Mouse (Mus musculus): ENCODE data around the gene B3gnt3. TPM values are rescaled to one million over a fixed set of nuclear protein-coding genes. Genes with fewer than 3 reads are reported as not detected.
A peak's percentile ranks its signal among the peaks of the same experiment; 100 is the strongest.

B3gnt3 gene
- polyA plus RNA-seq, 1 experiment from 2014 or later: 0.38 TPM

GRCm38 (mm10) chr8:71685573-71685972 is 16.0 kb downstream of the B3gnt3 start:
- DNase-seq (ENCODE audit: low spot score, missing footprints): peak; percentile 90
- peak; percentile 2; the same call in 1 of the 2 replicates for ATAC-seq (ENCODE audit: low FRiP score)
- H3K9me3 ChIP-seq (ENCODE audit: control insufficient read depth, low read length): no peaks in the 10 kb centered on the region
- no peak overlapping the region for H3K9ac ChIP-seq (ENCODE audit: low read length)
- no peak overlapping the region for H3K27ac ChIP-seq (ENCODE audit: low read depth, low read length)
- H3K36me3 ChIP-seq (ENCODE audit: control insufficient read depth, insufficient read depth, low read length): no peaks in the 10 kb centered on the region
- peak overlapping the region; percentile 30 for H3K4me2 ChIP-seq
- H3K4me1 ChIP-seq (ENCODE audit: control insufficient read depth, insufficient read depth, low read length): 0 out of 2 replicates have a peak, but pooled peaks cover 6% of the 10 kb centered on the region
- H3K27me3 ChIP-seq (ENCODE audit: control insufficient read depth, insufficient read depth, low read length): peaks cover 100% of the 10 kb centered on the region
- H3K4me3 ChIP-seq (ENCODE audit: low read depth, low read length): no peak overlapping the region
- 2% methylated on average over 29 of the region's 29 CpGs for WGBS

- WGBS: 8% methylated on average over 10 of the region's 10 CpGs
- no peak overlapping the region for H3K27ac ChIP-seq (ENCODE audit: low read depth, low read length)
- no peak overlapping the region for H3K4me3 ChIP-seq (ENCODE audit: low read depth, low read length)
- DNase-seq (ENCODE audit: low spot score, missing footprints) (peak; percentile 91), ATAC-seq (ENCODE audit: low FRiP score) (no peak)
- no peaks in the 10 kb centered on the region for H3K36me3 ChIP-seq (ENCODE audit: control insufficient read depth, insufficient read depth, low read length)
- H3K9me3 ChIP-seq (ENCODE audit: control insufficient read depth, low read length): no peaks in the 10 kb centered on the region
- peaks cover 100% of the 10 kb centered on the region for H3K27me3 ChIP-seq (ENCODE audit: control insufficient read depth, insufficient read depth, low read length)
- no peak overlapping the region for H3K4me2 ChIP-seq
- 0 out of 2 replicates have a peak, but pooled peaks cover 6% of the 10 kb centered on the region for H3K4me1 ChIP-seq (ENCODE audit: control insufficient read depth, insufficient read depth, low read length)
- no peak overlapping the region for H3K9ac ChIP-seq (ENCODE audit: low read length)
These were observed 16.9 kb downstream of the B3gnt3 start for GRCm38 (mm10) chr8:71684701-71685100.

DNA sequence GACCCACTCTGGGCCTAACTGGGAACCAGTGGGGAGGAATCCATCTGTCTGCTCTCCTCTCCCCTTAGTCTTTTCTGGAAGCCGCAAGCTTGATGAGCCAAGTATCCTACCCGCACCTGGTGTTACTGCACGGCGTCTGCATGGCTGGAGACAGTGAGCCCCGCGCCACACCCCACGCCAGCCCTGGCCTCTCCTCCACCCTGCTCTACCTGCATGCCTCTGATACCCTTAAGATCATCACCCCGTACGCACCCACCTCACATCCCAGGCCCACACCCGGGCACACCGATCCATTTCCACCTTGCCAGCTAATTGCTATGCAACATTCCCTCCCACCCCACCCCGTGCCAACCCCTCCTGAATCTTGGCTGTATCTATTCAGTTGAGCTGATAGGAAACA is 18.8 kb downstream of the B3gnt3 start:
- H3K27ac ChIP-seq (ENCODE audit: low read depth, low read length): no peak overlapping the region
- H3K4me2 ChIP-seq: no peak overlapping the region
- DNase-seq (ENCODE audit: low spot score, missing footprints): no peak
- H3K9ac ChIP-seq (ENCODE audit: low read length): no peak overlapping the region
- H3K4me3 ChIP-seq (ENCODE audit: low read depth, low read length): no peak overlapping the region
- H3K9me3 ChIP-seq (ENCODE audit: control insufficient read depth, low read length): no peaks in the 10 kb centered on the region
- H3K4me1 ChIP-seq (ENCODE audit: control insufficient read depth, insufficient read depth, low read length): 0 out of 2 replicates have a peak, but pooled peaks cover 6% of the 10 kb centered on the region
- 56% methylated on average over 12 of the region's 12 CpGs for WGBS
- no peaks in the 10 kb centered on the region for H3K36me3 ChIP-seq (ENCODE audit: control insufficient read depth, insufficient read depth, low read length)
- peaks cover 100% of the 10 kb centered on the region for H3K27me3 ChIP-seq (ENCODE audit: control insufficient read depth, insufficient read depth, low read length)
- no peak for ATAC-seq (ENCODE audit: low FRiP score)

DNA sequence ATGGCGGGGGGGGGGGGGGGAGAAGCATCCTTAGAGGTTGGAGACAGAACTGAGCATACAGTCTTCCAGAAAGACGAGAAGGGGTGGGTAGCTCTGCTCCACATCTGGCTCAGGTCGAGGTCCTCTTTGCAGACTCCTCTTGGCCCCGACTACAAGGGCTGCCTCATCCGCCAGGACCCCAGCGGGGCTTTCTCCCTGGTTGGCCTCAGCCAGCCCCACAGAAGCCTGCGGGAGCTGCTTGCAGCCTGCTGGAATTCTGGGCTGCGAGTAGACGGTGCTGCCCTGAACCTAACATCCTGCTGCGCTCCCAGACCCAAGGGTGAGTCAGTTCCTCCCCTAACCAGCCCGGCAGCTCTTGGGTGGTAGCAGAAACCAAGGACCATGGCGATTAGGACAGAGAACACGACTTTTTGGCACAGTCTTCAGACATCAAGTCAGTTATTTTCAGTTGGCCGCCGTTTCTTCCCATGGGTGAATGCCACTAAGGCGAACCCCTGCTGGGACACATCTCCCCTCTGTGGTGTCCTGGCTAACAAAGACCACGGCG is 20.1 kb downstream of the B3gnt3 start:
- H3K36me3 ChIP-seq (ENCODE audit: control insufficient read depth, insufficient read depth, low read length): no peaks in the 10 kb centered on the region
- DNase-seq (ENCODE audit: low spot score, missing footprints): peak; percentile 92
- H3K9ac ChIP-seq (ENCODE audit: low read length): no peak overlapping the region
- H3K9me3 ChIP-seq (ENCODE audit: control insufficient read depth, low read length): no peaks in the 10 kb centered on the region
- WGBS: 2% methylated on average over 17 of the region's 18 CpGs
- H3K4me1 ChIP-seq (ENCODE audit: control insufficient read depth, insufficient read depth, low read length): peaks cover 1% of the 10 kb centered on the region; the same call in 1 of the 2 replicates
- H3K27ac ChIP-seq (ENCODE audit: low read depth, low read length): no peak overlapping the region
- no peak for ATAC-seq (ENCODE audit: low FRiP score)
- no peak overlapping the region for H3K4me2 ChIP-seq
- H3K27me3 ChIP-seq (ENCODE audit: control insufficient read depth, insufficient read depth, low read length): peaks cover 96% of the 10 kb centered on the region
- H3K4me3 ChIP-seq (ENCODE audit: low read depth, low read length): no peak overlapping the region

- Histone ChIP-seq H3K4me2 (no peak overlapping the region), H3K4me1 (ENCODE audit: control insufficient read depth, insufficient read depth, low read length) (peaks cover 3% of the 10 kb centered on the region), H3K9ac (ENCODE audit: low read length) (no peak overlapping the region), H3K36me3 (ENCODE audit: control insufficient read depth, insufficient read depth, low read length) (no peaks in the 10 kb centered on the region), H3K27me3 (ENCODE audit: control insufficient read depth, insufficient read depth, low read length) (peaks cover 93% of the 10 kb centered on the region), H3K4me3 (ENCODE audit: low read depth, low read length) (no peak overlapping the region), H3K27ac (ENCODE audit: low read depth, low read length) (no peak overlapping the region), H3K9me3 (ENCODE audit: control insufficient read depth, low read length) (no peaks in the 10 kb centered on the region)
- 2% methylated on average over 21 of the region's 21 CpGs for WGBS
- DNase-seq (ENCODE audit: low spot score, missing footprints) (peak; percentile 93), ATAC-seq (ENCODE audit: low FRiP score) (no peak)
These were observed 21.1 kb downstream of the B3gnt3 start for GRCm38 (mm10) chr8:71680471-71680870.

- H3K4me2 ChIP-seq: peak overlapping the region; percentile 37
- no peak overlapping the region for H3K27ac ChIP-seq (ENCODE audit: low read depth, low read length)
- no peak for DNase-seq (ENCODE audit: low spot score, missing footprints)
- no peaks in the 10 kb centered on the region for H3K9me3 ChIP-seq (ENCODE audit: control insufficient read depth, low read length)
- 4% methylated on average over 46 of the region's 46 CpGs for WGBS
- no peaks in the 10 kb centered on the region for H3K36me3 ChIP-seq (ENCODE audit: control insufficient read depth, insufficient read depth, low read length)
- no peak overlapping the region for H3K4me3 ChIP-seq (ENCODE audit: low read depth, low read length)
- ATAC-seq (ENCODE audit: low FRiP score): 0 out of 2 replicates have a peak, but pooled peaks have one; percentile 22
- peaks cover 90% of the 10 kb centered on the region for H3K27me3 ChIP-seq (ENCODE audit: control insufficient read depth, insufficient read depth, low read length)
- no peak overlapping the region for H3K9ac ChIP-seq (ENCODE audit: low read length)
- H3K4me1 ChIP-seq (ENCODE audit: control insufficient read depth, insufficient read depth, low read length): peaks cover 3% of the 10 kb centered on the region
These were observed 21.9 kb downstream of the B3gnt3 start for GRCm38 (mm10) chr8:71679550-71680168.

DNA sequence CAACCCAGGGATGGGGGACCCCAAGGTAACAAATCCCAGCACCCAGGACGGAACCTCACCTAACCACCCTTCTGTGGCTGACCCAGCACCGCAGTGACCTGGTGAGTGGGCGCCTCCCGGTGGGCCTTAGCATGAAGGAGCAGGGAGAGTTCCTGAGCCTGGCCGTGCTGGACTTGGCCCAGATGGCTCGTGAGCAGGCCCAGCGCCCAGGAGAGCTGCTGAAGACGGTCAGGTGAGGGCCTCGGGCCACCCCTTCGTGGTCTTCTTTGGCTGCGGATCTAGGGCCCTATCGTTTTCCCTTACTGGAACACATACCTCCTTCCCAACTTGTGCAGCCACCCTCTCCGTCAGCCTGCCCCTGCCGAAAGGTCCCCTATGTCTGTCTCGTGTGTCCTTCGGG is 22.5 kb downstream of the B3gnt3 start:
- H3K9me3 ChIP-seq (ENCODE audit: control insufficient read depth, low read length): no peaks in the 10 kb centered on the region
- peak overlapping the region; percentile 37 for H3K4me2 ChIP-seq
- H3K4me3 ChIP-seq (ENCODE audit: low read depth, low read length): no peak overlapping the region
- H3K27ac ChIP-seq (ENCODE audit: low read depth, low read length): no peak overlapping the region
- ATAC-seq (ENCODE audit: low FRiP score): no peak
- no peaks in the 10 kb centered on the region for H3K36me3 ChIP-seq (ENCODE audit: control insufficient read depth, insufficient read depth, low read length)
- WGBS: 8% methylated on average over 16 of the region's 16 CpGs
- no peak for DNase-seq (ENCODE audit: low spot score, missing footprints)
- peaks cover 85% of the 10 kb centered on the region for H3K27me3 ChIP-seq (ENCODE audit: control insufficient read depth, insufficient read depth, low read length)
- no peak overlapping the region for H3K9ac ChIP-seq (ENCODE audit: low read length)
- peaks cover 3% of the 10 kb centered on the region for H3K4me1 ChIP-seq (ENCODE audit: control insufficient read depth, insufficient read depth, low read length)

DNA sequence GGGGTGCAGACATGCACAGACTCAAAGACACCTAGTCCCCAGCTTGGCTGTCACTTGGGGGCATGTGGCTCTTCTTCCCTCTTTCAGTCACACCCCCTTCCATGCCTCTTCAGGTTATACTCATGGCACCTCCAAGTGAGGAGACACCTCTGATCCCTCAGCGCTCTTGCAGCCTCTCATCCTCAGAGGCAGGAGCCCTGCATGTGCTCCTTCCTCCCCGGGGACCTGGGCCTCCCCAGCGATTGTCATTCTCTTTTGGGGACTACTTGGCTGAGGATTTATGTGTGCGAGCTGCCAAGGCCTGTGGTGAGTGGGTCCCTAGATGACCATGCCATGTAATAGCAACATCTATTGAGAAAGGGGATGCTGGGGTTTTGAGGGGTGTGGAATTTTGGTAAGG is 23.4 kb downstream of the B3gnt3 start:
- DNase-seq (ENCODE audit: low spot score, missing footprints) (no peak), ATAC-seq (ENCODE audit: low FRiP score) (no peak)
- WGBS: 63% methylated on average over 4 of the region's 4 CpGs
- Histone ChIP-seq H3K9me3 (ENCODE audit: control insufficient read depth, low read length) (no peaks in the 10 kb centered on the region), H3K36me3 (ENCODE audit: control insufficient read depth, insufficient read depth, low read length) (no peaks in the 10 kb centered on the region), H3K4me1 (ENCODE audit: control insufficient read depth, insufficient read depth, low read length) (peaks cover 3% of the 10 kb centered on the region), H3K27me3 (ENCODE audit: control insufficient read depth, insufficient read depth, low read length) (peaks cover 76% of the 10 kb centered on the region), H3K4me3 (ENCODE audit: low read depth, low read length) (no peak overlapping the region), H3K9ac (ENCODE audit: low read length) (no peak overlapping the region), H3K27ac (ENCODE audit: low read depth, low read length) (no peak overlapping the region), H3K4me2 (no peak overlapping the region)

DNA sequence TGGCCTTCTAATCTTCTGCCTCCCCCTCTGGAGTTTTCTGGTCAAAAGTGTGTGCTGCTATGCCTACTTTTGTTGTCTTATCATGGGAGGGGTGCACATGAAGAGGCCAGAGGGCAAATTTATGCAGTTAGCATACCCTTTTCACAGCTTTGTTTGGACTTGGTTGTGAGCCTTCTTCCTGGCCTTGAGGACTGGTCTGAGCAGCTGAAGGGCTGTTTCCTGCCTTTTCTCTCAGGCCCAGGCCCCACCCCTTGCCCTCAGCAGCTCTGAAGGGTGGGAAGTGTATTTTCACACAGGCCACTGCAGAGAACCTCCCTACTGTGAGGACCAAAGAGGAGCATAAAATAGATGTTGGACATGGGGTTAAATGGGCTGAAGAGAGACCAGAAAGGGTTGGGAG is 24.0 kb downstream of the B3gnt3 start:
- H3K27ac ChIP-seq (ENCODE audit: low read depth, low read length): no peak overlapping the region
- ATAC-seq (ENCODE audit: low FRiP score) (no peak), DNase-seq (ENCODE audit: low spot score, missing footprints) (no peak)
- H3K4me1 ChIP-seq (ENCODE audit: control insufficient read depth, insufficient read depth, low read length): peaks cover 3% of the 10 kb centered on the region
- no peak overlapping the region for H3K4me3 ChIP-seq (ENCODE audit: low read depth, low read length)
- peaks cover 69% of the 10 kb centered on the region for H3K27me3 ChIP-seq (ENCODE audit: control insufficient read depth, insufficient read depth, low read length)
- no peak overlapping the region for H3K4me2 ChIP-seq
- no peaks in the 10 kb centered on the region for H3K9me3 ChIP-seq (ENCODE audit: control insufficient read depth, low read length)
- H3K36me3 ChIP-seq (ENCODE audit: control insufficient read depth, insufficient read depth, low read length): no peaks in the 10 kb centered on the region
- H3K9ac ChIP-seq (ENCODE audit: low read length): no peak overlapping the region
